Mouse (Mus musculus): ENCODE measurements at regions not wholly inside any gene's neighbourhood (a gene's known extent, or its start where the extent isn't known, plus 50 kb on each side); places are given as distances from the start of the nearest gene placed in this dataset.
A peak's percentile ranks its signal among the peaks of the same experiment; 100 is the strongest.

DNA sequence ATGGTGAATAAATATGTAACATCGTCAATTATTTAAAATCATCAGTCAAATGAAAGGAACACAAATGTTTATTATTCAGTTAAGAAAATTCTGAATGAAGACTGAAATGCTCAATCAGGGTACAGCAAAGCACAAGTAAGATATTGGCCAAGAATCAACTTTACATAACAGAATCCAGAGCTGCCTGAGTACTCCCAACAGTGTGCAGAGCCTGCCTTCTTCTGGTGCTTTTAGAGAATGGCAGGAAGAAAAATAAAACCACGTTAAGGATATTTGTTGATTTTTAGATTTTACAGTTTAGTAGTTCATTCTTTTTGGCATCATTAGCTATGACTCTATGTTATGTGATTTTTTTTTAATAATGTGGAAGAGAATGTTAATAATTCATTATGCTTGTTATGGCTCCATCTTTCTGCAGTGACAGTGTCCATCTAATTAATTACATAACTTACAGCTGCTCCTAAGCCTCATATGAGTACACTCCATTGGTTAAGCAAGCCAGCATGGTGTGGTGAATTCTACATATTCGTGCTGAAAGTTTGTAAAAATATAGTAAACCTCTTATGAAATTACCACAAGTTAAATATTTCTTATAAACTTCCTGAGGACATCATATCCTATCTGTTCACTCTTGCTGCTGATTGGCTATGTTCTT is 579.0 kb downstream of the Kcna4 start:
- Histone ChIP-seq H3K9me3 (ENCODE audit: control insufficient read depth, low read length) (no peaks in the 10 kb centered on the region), H3K36me3 (ENCODE audit: control insufficient read depth, insufficient read depth) (no peaks in the 10 kb centered on the region), H3K9ac (replicated peaks; ENCODE audit: low read depth, low read length) (no peak overlapping the region), H3K4me2 (ENCODE audit: low read length) (no peak overlapping the region), H3K4me1 (replicated peaks; ENCODE audit: control insufficient read depth, insufficient read depth, low read length) (no peaks in the 10 kb centered on the region), H3K27ac (ENCODE audit: low read length) (no peak overlapping the region), H3K27me3 (replicated peaks; ENCODE audit: control insufficient read depth, insufficient read depth, low read length) (no peaks in the 10 kb centered on the region), H3K4me3 (replicated peaks; ENCODE audit: low read length) (no peak overlapping the region)
- peak; percentile 95 for ATAC-seq
- WGBS: 54% methylated on average over 3 of the region's 3 CpGs

DNA sequence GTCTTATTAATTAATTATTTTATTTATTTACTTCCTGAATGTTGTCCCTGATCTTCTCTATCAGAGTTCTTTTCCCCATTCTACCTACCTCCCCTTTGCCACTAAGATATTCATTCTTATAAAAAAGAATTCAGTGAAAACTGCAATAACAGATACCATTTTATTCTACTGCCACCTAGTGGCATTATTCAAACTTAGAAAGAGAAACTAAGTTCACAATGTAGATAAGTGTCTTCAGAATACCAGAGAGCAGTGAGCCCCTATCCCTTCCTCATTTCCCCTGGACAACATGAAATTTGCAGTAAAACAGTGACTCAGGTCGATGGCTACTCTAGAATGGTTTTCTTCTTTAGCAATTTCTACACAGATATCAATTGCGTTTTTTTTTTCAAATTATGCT is 589.2 kb downstream of the Kcna4 start:
- no peak overlapping the region for H3K27ac ChIP-seq (ENCODE audit: low read length)
- peak; percentile 54; the same call in 1 of the 2 replicates for ATAC-seq
- H3K9me3 ChIP-seq (ENCODE audit: control insufficient read depth, low read length): no peaks in the 10 kb centered on the region
- H3K27me3 ChIP-seq (replicated peaks; ENCODE audit: control insufficient read depth, insufficient read depth, low read length): no peaks in the 10 kb centered on the region
- H3K4me1 ChIP-seq (replicated peaks; ENCODE audit: control insufficient read depth, insufficient read depth, low read length): no peaks in the 10 kb centered on the region
- H3K4me2 ChIP-seq (ENCODE audit: low read length): no peak overlapping the region
- H3K9ac ChIP-seq (replicated peaks; ENCODE audit: low read depth, low read length): no peak overlapping the region
- no peaks in the 10 kb centered on the region for H3K36me3 ChIP-seq (ENCODE audit: control insufficient read depth, insufficient read depth)
- WGBS: 36% methylated on average over 2 of the region's 2 CpGs
- H3K4me3 ChIP-seq (replicated peaks; ENCODE audit: low read length): no peak overlapping the region

DNA sequence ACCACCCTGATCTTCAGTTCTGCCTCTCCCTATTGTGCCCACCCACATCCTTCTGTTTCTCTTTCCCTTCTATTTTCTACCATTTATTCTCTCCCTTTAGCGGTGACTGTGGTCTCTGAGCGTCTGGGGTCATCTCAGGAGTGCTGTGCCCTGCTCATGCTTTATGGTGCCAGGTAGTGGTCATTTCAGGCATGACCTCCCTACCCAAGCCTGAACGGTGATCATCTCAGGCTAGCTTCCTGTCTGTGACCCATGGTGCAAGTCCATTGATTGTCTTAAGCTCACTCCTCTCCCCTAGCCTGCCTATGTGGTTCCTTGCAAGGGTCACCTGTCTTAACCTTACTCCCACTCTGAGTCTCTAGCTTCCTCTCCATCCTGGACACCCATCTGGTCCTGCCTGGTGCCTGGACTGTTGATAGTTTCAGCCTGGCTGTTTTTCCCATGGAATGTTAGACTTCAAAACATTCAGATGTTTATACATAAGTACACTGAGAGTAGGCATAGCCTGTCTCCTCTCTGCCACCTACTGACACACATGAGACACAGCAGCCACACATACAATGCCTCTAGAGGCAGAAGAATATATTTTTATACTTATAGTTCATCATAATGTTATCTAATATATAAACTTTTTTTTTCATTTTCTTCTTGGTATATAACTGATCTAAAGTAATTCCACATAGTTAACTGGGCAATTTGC is 595.8 kb downstream of the Kcna4 start:
- Histone ChIP-seq H3K4me1 (replicated peaks; ENCODE audit: control insufficient read depth, insufficient read depth, low read length) (no peaks in the 10 kb centered on the region), H3K9me3 (ENCODE audit: control insufficient read depth, low read length) (no peaks in the 10 kb centered on the region), H3K27me3 (replicated peaks; ENCODE audit: control insufficient read depth, insufficient read depth, low read length) (no peaks in the 10 kb centered on the region), H3K27ac (ENCODE audit: low read length) (no peak overlapping the region), H3K36me3 (ENCODE audit: control insufficient read depth, insufficient read depth) (no peaks in the 10 kb centered on the region), H3K9ac (replicated peaks; ENCODE audit: low read depth, low read length) (no peak overlapping the region), H3K4me3 (replicated peaks; ENCODE audit: low read length) (no peak overlapping the region), H3K4me2 (ENCODE audit: low read length) (no peak overlapping the region)
- 95% methylated on average over 3 of the region's 3 CpGs for WGBS
- no peak for ATAC-seq

DNA sequence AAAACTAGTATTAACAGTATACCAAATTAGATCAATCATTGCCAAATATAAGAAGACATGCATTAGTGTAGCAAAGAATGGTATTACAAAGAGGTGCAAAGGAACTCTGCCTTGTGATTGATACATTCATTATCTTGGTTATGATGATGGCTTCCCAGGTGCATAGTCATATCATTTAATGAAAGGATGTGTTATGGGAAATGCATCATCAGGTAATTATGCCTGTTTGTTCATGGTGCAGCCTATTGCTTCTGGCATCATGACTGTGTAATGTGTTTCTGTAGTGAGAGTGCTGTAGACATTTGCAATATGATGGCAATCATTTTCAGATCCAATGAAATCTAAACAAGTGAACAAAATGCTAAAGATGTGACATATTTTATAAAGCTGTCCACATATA is 597.8 kb downstream of the Kcna4 start:
- H3K4me1 ChIP-seq (replicated peaks; ENCODE audit: control insufficient read depth, insufficient read depth, low read length): no peaks in the 10 kb centered on the region
- no peaks in the 10 kb centered on the region for H3K9me3 ChIP-seq (ENCODE audit: control insufficient read depth, low read length)
- H3K27ac ChIP-seq (ENCODE audit: low read length): no peak overlapping the region
- no peak for ATAC-seq
- H3K27me3 ChIP-seq (replicated peaks; ENCODE audit: control insufficient read depth, insufficient read depth, low read length): no peaks in the 10 kb centered on the region
- no peak overlapping the region for H3K4me3 ChIP-seq (replicated peaks; ENCODE audit: low read length)
- H3K4me2 ChIP-seq (ENCODE audit: low read length): no peak overlapping the region
- no peaks in the 10 kb centered on the region for H3K36me3 ChIP-seq (ENCODE audit: control insufficient read depth, insufficient read depth)
- H3K9ac ChIP-seq (replicated peaks; ENCODE audit: low read depth, low read length): no peak overlapping the region

DNA sequence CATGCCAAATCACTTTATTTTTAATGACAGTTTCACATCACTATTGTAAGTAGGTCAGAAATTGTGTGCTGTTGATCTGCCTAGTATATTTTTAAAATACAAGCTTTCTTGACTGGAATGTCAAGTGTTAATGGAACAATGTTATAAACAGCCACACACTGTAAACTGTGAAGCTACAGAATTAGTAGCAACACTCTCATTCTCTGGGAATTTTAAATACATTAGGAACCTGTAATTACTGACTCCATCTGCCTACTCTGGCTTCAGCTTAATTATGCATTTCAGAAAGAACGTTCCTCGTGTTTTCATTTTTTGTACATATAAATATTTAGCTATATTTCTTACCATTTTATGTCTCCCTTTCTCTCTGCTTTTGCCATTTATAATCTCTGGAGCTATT is 634.7 kb downstream of the Kcna4 start:
- Histone ChIP-seq H3K27me3 (replicated peaks; ENCODE audit: control insufficient read depth, insufficient read depth, low read length) (no peaks in the 10 kb centered on the region), H3K27ac (ENCODE audit: low read length) (no peak overlapping the region), H3K4me2 (ENCODE audit: low read length) (no peak overlapping the region), H3K36me3 (ENCODE audit: control insufficient read depth, insufficient read depth) (no peaks in the 10 kb centered on the region), H3K9ac (replicated peaks; ENCODE audit: low read depth, low read length) (no peak overlapping the region), H3K4me3 (replicated peaks; ENCODE audit: low read length) (no peak overlapping the region), H3K9me3 (ENCODE audit: control insufficient read depth, low read length) (no peaks in the 10 kb centered on the region), H3K4me1 (replicated peaks; ENCODE audit: control insufficient read depth, insufficient read depth, low read length) (peaks cover 8% of the 10 kb centered on the region)
- ATAC-seq: peak; percentile 94
- 35% methylated on average over 2 of the region's 2 CpGs for WGBS

DNA sequence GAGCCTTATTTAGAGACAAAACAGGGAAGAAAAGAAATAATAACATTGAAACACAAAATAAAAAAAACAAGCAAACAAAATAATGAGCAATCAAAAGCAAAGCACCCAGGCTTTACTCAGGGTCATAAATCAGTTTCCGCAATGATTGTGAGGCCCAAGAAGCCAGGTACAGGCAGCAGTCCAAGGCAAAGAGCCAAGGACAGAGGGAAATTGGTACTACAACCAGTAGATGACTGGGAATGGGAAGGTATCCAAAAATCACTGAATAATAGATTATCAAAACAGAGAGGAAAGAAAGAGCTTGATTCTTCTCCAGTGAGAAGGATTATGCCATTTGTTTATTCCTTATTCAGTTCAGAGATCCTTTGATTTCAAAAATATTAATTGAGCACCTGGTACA is 636.2 kb downstream of the Kcna4 start:
- Histone ChIP-seq H3K4me1 (replicated peaks; ENCODE audit: control insufficient read depth, insufficient read depth, low read length) (peaks cover 8% of the 10 kb centered on the region), H3K27me3 (replicated peaks; ENCODE audit: control insufficient read depth, insufficient read depth, low read length) (no peaks in the 10 kb centered on the region), H3K4me2 (ENCODE audit: low read length) (no peak overlapping the region), H3K27ac (ENCODE audit: low read length) (no peak overlapping the region), H3K36me3 (ENCODE audit: control insufficient read depth, insufficient read depth) (no peaks in the 10 kb centered on the region), H3K9ac (replicated peaks; ENCODE audit: low read depth, low read length) (no peak overlapping the region), H3K9me3 (ENCODE audit: control insufficient read depth, low read length) (no peaks in the 10 kb centered on the region), H3K4me3 (replicated peaks; ENCODE audit: low read length) (no peak overlapping the region)
- peak; percentile 45 for ATAC-seq
- 52% methylated on average over 1 of the region's 1 CpGs for WGBS

DNA sequence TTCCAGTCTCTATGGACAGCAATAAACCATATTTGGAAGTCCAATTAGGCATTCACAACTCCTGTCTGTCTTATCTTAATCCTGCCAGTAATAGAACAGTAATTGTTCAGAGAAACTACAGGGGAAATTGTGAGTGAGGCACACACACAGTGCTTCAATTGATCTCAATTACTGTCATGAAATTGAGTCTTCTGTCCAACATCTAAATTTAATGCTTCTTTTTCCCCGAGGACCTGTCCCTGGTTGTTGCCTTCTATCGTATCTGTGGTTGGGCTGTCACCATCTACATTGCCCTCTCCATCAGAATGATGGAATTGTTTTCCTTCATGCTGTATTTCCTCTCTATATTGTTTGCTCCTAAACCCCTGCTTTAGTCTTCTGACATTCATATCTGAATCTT is 644.9 kb downstream of the Kcna4 start:
- Histone ChIP-seq H3K9ac (replicated peaks; ENCODE audit: low read depth, low read length) (no peak overlapping the region), H3K9me3 (ENCODE audit: control insufficient read depth, low read length) (no peaks in the 10 kb centered on the region), H3K4me3 (replicated peaks; ENCODE audit: low read length) (no peak overlapping the region), H3K4me1 (replicated peaks; ENCODE audit: control insufficient read depth, insufficient read depth, low read length) (peaks cover 9% of the 10 kb centered on the region), H3K4me2 (ENCODE audit: low read length) (no peak overlapping the region), H3K36me3 (ENCODE audit: control insufficient read depth, insufficient read depth) (no peaks in the 10 kb centered on the region), H3K27ac (ENCODE audit: low read length) (no peak overlapping the region), H3K27me3 (replicated peaks; ENCODE audit: control insufficient read depth, insufficient read depth, low read length) (no peaks in the 10 kb centered on the region)
- 2% methylated on average over 2 of the region's 2 CpGs for WGBS
- peak; percentile 73 for ATAC-seq

DNA sequence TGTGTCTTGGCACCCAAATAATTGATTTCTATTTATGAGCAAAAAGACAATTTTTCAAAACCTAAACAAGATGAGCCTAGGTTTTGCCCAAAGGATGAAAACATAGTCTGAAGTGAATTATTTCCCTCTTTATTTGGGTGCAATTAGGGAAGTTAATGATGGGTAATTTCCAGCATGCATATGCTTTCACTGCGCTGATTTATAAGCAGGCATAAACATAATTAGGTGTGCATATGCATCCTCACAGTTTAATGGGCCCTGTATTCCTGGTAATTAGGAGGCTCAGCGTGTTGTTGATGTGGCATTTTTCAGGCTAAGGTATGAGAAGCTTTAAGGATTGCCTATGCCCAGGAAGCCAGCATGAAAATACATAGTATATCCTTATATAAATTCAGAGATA is 645.3 kb downstream of the Kcna4 start:
- no peaks in the 10 kb centered on the region for H3K27me3 ChIP-seq (replicated peaks; ENCODE audit: control insufficient read depth, insufficient read depth, low read length)
- H3K4me2 ChIP-seq (ENCODE audit: low read length): no peak overlapping the region
- no peaks in the 10 kb centered on the region for H3K9me3 ChIP-seq (ENCODE audit: control insufficient read depth, low read length)
- no peak overlapping the region for H3K27ac ChIP-seq (ENCODE audit: low read length)
- peak; percentile 55; the same call in 1 of the 2 replicates for ATAC-seq
- H3K36me3 ChIP-seq (ENCODE audit: control insufficient read depth, insufficient read depth): no peaks in the 10 kb centered on the region
- no peak overlapping the region for H3K9ac ChIP-seq (replicated peaks; ENCODE audit: low read depth, low read length)
- peaks cover 9% of the 10 kb centered on the region for H3K4me1 ChIP-seq (replicated peaks; ENCODE audit: control insufficient read depth, insufficient read depth, low read length)
- no peak overlapping the region for H3K4me3 ChIP-seq (replicated peaks; ENCODE audit: low read length)
- WGBS: 16% methylated on average over 2 of the region's 2 CpGs

DNA sequence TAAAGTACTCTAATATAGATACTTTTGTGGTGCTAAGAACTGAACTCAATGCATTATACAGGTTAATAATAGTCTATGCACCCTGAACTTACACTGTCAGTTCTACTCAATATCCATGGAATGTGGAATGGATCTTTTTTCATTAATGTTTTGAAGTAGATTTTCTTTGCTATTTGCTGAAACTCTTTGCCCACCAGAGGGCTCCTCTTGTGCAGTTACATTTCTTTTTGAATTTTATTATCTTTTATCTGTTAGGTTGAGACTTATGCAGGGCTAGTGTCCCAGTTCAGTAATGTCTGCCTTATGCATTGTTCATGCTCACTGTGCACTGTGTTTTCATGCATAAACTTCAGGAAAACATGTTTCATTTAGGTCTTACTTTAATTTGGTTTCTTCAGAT is 650.9 kb downstream of the Kcna4 start:
- no peak overlapping the region for H3K9ac ChIP-seq (replicated peaks; ENCODE audit: low read depth, low read length)
- no peaks in the 10 kb centered on the region for H3K9me3 ChIP-seq (ENCODE audit: control insufficient read depth, low read length)
- no peak for ATAC-seq
- H3K36me3 ChIP-seq (ENCODE audit: control insufficient read depth, insufficient read depth): no peaks in the 10 kb centered on the region
- H3K27me3 ChIP-seq (replicated peaks; ENCODE audit: control insufficient read depth, insufficient read depth, low read length): no peaks in the 10 kb centered on the region
- H3K4me3 ChIP-seq (replicated peaks; ENCODE audit: low read length): no peak overlapping the region
- H3K4me2 ChIP-seq (ENCODE audit: low read length): no peak overlapping the region
- no peaks in the 10 kb centered on the region for H3K4me1 ChIP-seq (replicated peaks; ENCODE audit: control insufficient read depth, insufficient read depth, low read length)
- H3K27ac ChIP-seq (ENCODE audit: low read length): no peak overlapping the region
